Mouse (Mus musculus): ENCODE results near the gene Ilk. TPM values are rescaled to one million over a fixed set of nuclear protein-coding genes. Genes with fewer than 3 reads are reported as not detected.

Ilk gene
- polyA plus RNA-seq (2015; fragmentation: Nextera tagmentation; extraction: Ambion mirVana): 199 and 201 TPM in 2 replicates

DNA sequence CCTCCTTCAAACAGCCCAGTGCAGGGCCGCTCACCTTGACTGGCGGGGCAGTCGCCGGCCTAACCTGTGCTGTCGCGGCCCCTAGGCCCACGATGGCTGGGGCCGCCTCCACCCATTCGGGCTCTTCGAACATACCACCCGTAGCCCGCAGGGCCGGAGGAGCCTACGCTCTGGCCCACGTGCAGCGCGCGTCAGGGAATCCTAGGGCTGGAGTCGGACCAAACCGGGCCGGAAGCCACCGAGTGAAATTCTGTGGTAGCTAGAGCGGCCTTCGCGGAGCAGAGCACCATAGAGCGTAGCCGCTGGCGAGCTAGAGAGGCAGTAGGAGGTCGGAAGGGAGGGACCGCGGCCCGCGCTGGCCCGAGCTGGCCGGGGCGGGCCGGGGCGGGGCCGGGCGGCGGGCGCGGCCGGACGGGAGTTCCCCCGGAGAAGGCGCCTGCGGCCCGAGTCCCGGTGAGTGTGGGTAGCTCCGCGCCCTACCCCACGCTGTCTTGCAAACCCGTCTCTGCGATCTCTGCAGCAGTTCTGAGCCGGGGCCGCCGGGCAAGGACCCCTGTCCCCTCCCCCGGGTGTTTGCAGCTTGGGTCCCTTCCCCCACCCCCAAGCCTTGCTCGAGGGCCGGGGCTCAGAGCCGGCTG is at the start of gene Ilk:
Ilk (plus strand) TSS at position 329 of the 638 bp plus-strand sequence.
- WGBS: under 1% methylated on average over 58 of the region's 62 CpGs
- Histone ChIP-seq H3K4me1 (replicated peaks) (peaks cover 35% of the 10 kb centered on the region), H3K9ac (peak within 1 kb of the TSS; percentile 82)

DNA sequence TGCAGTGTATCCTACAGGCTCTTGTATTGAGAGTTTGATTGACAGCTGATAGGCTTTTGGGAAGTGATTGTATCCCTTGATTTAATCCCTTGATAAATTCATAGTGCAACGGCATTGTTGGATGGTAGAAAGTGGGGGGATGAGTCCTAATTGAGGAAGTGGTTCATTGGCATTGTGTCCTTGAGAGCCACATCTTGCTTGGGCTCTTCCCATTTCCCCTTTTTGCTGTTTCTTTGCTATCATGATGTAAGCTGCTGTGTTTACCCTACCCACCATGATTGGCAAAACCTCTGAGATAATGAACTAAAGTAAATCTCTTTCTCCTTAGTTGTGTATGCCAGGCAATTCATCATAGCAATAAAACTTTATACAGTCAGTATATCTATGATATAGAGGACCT is 45.5 kb upstream of the Ilk start:
- Histone ChIP-seq H3K9ac (no peak overlapping the region), H3K9me3 (no peaks in the 10 kb centered on the region), H3K4me3 (no peak overlapping the region), H3K4me2 (no peak overlapping the region), H3K4me1 (replicated peaks) (no peaks in the 10 kb centered on the region), H3K27ac (replicated peaks) (no peak overlapping the region), H3K36me3 (no peaks in the 10 kb centered on the region), H3K27me3 (no peaks in the 10 kb centered on the region)
- no peak for ATAC-seq (ENCODE audit: low FRiP score, low read depth)
- WGBS: 86% methylated on average over 1 of the region's 1 CpGs

More for the DNA sequence above, at the start of gene Ilk:
- peak within 1 kb of the TSS; percentile 80 for H3K27ac ChIP-seq (replicated peaks)
- peaks cover 44% of the 10 kb centered on the region for H3K36me3 ChIP-seq
- H3K27me3 ChIP-seq: no peaks in the 10 kb centered on the region
- H3K4me2 ChIP-seq: peak within 1 kb of the TSS; percentile 89
- H3K9me3 ChIP-seq: no peaks in the 10 kb centered on the region
- ATAC-seq (ENCODE audit: low FRiP score, low read depth): peak; percentile 97
- peak within 1 kb of the TSS; percentile 73 for H3K4me3 ChIP-seq

DNA sequence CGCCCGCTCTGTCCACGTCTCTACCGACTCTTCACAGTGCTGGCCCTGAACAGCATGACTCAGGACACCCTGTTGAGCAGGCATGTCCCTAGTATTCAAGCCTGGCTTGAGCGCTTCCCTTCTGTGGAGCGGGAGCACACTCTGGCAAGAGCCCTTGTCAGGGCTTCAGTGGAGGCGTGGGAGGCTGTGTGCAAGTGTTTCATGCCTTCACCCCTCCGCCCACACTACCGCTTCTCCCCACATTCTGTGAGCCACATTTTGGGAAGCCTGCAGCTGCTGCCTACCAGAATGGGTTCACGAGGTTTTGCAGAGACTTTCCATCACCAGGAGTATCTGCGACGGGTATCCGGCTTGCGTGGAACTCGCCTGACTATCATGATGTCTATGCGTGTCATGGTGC is 33.2 kb upstream of the Ilk start:
- Histone ChIP-seq H3K27me3 (no peaks in the 10 kb centered on the region), H3K4me3 (no peak overlapping the region), H3K9me3 (no peaks in the 10 kb centered on the region), H3K36me3 (no peaks in the 10 kb centered on the region), H3K9ac (no peak overlapping the region), H3K4me1 (replicated peaks) (no peaks in the 10 kb centered on the region), H3K27ac (replicated peaks) (no peak overlapping the region), H3K4me2 (no peak overlapping the region)
- no peak for ATAC-seq (ENCODE audit: low FRiP score, low read depth)
- 86% methylated on average over 16 of the region's 16 CpGs for WGBS

DNA sequence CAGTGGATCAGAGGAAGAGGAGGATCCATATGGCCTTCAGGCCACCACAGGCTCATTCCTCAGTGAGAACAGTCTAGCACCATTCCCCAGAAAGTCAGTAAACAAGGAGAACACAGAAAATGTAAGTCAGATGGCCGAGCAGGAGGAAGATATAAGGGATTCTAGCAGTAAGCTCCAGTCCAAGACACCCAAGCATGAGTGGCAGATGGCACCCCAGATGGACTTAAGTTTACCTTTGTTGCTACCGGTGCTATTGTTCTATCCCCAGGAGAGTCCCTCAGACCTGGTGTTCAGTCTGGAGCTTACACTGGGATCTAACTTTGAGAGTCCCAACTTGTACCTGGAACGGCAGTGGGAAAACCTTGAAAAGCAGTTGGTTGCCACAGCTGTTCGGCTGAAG is 32.6 kb upstream of the Ilk start:
- Histone ChIP-seq H3K9me3 (no peaks in the 10 kb centered on the region), H3K27me3 (no peaks in the 10 kb centered on the region), H3K4me1 (replicated peaks) (no peaks in the 10 kb centered on the region), H3K9ac (no peak overlapping the region), H3K4me3 (no peak overlapping the region), H3K27ac (replicated peaks) (no peak overlapping the region), H3K36me3 (no peaks in the 10 kb centered on the region), H3K4me2 (no peak overlapping the region)
- ATAC-seq (ENCODE audit: low FRiP score, low read depth): no peak
- 88% methylated on average over 4 of the region's 4 CpGs for WGBS

DNA sequence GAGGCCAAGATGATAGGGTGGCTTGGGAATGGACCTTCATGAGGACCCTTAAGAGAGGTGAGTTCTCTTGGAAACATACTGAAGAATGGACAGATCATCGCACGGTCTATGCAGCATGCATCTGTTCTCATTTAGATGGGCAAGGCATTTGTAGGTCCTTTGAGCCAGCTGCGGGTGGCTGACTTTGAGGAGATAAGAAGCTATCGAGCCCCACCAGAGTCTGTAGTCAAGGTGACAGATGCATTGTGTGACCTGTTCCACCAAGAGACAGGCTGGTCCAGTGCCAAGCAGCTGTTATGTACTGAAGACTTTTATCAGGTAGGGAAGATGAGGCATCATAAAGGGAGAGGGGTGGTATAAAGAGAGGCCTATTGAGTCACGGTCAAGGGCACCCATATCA is 27.7 kb upstream of the Ilk start:
- Histone ChIP-seq H3K9me3 (no peaks in the 10 kb centered on the region), H3K27me3 (no peaks in the 10 kb centered on the region), H3K9ac (no peak overlapping the region), H3K27ac (replicated peaks) (no peak overlapping the region), H3K36me3 (no peaks in the 10 kb centered on the region), H3K4me3 (no peak overlapping the region), H3K4me2 (no peak overlapping the region), H3K4me1 (replicated peaks) (no peaks in the 10 kb centered on the region)
- ATAC-seq (ENCODE audit: low FRiP score, low read depth): no peak
- WGBS: 92% methylated on average over 5 of the region's 5 CpGs

DNA sequence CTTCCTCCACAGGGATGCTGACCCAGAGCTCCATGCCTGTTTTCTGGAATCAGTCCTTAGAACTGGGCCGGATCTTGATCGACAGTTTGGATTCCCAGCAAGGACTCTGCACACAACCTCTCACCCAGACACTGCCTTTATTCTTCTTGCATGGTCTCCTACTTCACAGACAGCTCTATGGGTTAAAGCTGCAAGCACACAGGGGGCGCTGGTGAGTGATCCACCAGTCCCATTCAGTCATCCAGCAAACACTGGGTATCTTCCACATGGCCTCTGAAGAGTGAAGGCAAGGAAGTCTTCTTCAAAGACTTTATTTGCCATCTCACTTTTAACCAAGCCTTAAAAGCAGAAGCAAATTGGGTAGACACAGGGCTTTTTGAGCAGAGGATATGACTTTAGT is 21.0 kb upstream of the Ilk start:
- no peak overlapping the region for H3K4me2 ChIP-seq
- 67% methylated on average over 3 of the region's 3 CpGs for WGBS
- no peak overlapping the region for H3K9ac ChIP-seq
- H3K27me3 ChIP-seq: no peaks in the 10 kb centered on the region
- no peaks in the 10 kb centered on the region for H3K4me1 ChIP-seq (replicated peaks)
- H3K27ac ChIP-seq (replicated peaks): no peak overlapping the region
- ATAC-seq (ENCODE audit: low FRiP score, low read depth): no peak
- H3K4me3 ChIP-seq: no peak overlapping the region
- H3K9me3 ChIP-seq: no peaks in the 10 kb centered on the region
- H3K36me3 ChIP-seq: no peaks in the 10 kb centered on the region

DNA sequence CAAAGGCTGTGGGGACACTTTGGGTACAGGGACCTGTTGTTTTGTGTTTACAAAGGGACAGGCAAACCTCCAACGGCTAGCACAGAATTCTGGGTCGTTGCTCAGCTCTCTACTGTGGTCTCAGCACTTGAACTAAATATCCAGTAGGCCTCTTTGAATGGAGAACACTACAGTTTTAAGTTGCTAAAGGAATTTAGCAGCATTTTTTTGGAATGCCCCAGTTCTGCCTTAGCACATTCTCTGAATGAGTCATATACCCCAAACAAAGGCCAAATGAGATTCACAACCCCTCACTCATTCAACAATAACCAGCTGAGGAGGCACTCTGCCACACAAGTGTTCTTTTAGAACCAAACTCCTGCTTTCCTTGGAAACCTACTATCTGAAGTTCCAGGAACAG is 14.5 kb upstream of the Ilk start:
- H3K9ac ChIP-seq: no peak overlapping the region
- H3K27me3 ChIP-seq: no peaks in the 10 kb centered on the region
- WGBS: 83% methylated on average over 2 of the region's 2 CpGs
- no peak for ATAC-seq (ENCODE audit: low FRiP score, low read depth)
- no peaks in the 10 kb centered on the region for H3K9me3 ChIP-seq
- H3K27ac ChIP-seq (replicated peaks): no peak overlapping the region
- H3K4me1 ChIP-seq (replicated peaks): peaks cover 3% of the 10 kb centered on the region; the same call in 1 of the 2 replicates
- H3K4me2 ChIP-seq: no peak overlapping the region
- no peaks in the 10 kb centered on the region for H3K36me3 ChIP-seq
- H3K4me3 ChIP-seq: no peak overlapping the region

DNA sequence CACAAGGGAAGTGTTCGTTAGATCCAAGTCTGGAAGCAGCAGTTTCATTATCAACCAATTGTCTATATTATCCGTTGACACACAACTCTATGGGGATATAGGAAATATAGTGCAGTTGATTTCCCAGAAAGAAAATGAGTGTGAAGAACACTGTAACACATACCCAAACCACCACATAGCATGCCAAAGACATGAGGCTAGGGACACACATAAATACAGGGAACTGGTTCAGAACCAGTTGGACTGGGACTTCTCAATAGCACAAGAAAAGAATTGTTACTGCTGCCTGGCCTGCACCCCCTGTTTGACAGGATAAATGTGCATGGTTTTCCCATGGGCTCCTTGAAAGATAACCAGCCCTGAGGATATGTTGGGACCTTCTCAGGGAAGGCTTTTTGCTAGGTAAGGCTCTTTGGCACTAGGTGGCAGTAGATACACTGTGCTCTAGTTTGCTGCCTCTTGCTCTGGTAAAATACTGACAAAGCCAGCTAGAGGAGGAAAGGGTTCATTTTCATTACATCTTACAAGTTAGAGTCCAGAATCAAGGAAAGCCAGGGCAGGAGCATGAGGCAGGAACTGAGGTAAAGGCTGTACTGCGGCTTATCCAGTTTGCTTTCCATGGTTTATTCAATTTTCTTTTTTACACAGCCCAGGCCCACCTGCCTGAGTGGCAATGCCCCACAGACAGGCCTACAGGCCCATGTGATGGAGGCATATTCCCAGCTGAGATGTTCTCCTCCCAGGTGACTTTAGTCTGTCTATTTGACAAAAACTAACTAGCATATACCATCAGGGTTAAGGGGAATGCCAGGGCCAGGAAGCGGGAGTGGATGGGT is 10.0 kb upstream of the Ilk start:
- no peaks in the 10 kb centered on the region for H3K27me3 ChIP-seq
- peak; percentile 86 for ATAC-seq (ENCODE audit: low FRiP score, low read depth)
- 80% methylated on average over 4 of the region's 4 CpGs for WGBS
- peaks cover 13% of the 10 kb centered on the region for H3K36me3 ChIP-seq
- H3K4me3 ChIP-seq: no peak overlapping the region
- no peaks in the 10 kb centered on the region for H3K9me3 ChIP-seq
- peaks cover 3% of the 10 kb centered on the region; the same call in 1 of the 2 replicates for H3K4me1 ChIP-seq (replicated peaks)
- 0 out of 2 replicates have a peak overlapping the region, but pooled peaks have one; percentile 19 for H3K27ac ChIP-seq (replicated peaks)
- H3K4me2 ChIP-seq: no peak overlapping the region
- no peak overlapping the region for H3K9ac ChIP-seq

DNA sequence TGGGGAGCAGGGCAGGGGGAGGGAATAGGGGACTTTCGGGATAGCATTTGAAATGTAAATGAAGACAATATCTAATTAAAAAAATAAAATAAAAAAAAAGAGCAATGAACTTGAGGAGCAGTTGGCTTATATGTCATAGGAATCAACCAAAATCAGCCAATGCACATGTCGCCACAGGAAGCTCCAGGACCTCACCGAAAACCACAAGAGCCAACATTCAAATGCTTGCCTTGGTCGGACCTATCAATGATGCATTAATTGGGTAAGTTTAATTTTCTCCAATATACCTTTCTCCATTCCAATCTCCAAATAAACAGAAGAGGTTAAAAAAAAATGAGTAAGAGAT is 9.4 kb upstream of the Ilk start:
- H3K9ac ChIP-seq: no peak overlapping the region
- H3K36me3 ChIP-seq: peaks cover 19% of the 10 kb centered on the region
- peaks cover 3% of the 10 kb centered on the region; the same call in 1 of the 2 replicates for H3K4me1 ChIP-seq (replicated peaks)
- no peaks in the 10 kb centered on the region for H3K27me3 ChIP-seq
- H3K27ac ChIP-seq (replicated peaks): no peak overlapping the region
- no peak for ATAC-seq (ENCODE audit: low FRiP score, low read depth)
- H3K9me3 ChIP-seq: no peaks in the 10 kb centered on the region
- whole genome bisulfite sequencing: 93% methylated on average over 4 of the region's 4 CpGs
- no peak overlapping the region for H3K4me2 ChIP-seq
- H3K4me3 ChIP-seq: no peak overlapping the region

DNA sequence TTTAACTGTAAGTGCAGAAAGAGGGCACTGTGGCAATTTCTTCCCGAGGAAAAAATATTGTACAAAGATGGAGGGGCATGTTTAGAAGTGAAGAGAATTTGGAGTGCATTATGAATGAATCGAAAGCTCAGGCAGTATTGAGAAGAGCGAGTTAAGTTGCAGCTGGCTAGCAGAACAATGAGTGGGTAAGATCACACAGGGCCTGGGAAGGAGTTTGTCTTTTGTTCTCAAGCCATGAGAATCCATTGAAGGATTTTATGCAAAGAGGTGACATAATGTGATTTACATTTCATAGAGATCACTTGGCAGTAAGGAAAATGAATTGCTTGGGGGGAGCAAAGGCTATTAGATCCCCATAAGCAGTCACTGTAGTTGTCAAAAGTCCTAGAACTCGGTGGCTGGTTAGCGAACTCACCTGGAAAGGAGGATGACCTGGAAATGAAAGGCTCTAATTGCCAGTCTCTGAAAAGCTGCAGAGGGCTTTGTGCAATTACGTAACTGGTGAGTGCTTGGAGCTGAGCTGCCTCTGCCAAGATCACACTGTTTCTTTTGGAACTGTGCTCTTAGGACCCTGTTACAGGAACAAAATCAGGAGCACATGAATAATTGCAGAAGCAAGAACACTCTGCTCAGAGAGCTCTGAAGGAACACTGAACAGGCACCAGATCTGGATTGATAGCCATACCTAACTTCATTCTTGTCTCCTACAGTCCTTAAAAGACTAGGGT is 7.5 kb upstream of the Ilk start:
- Histone ChIP-seq H3K36me3 (peaks cover 37% of the 10 kb centered on the region), H3K27ac (replicated peaks) (0 out of 2 replicates have a peak overlapping the region, but pooled peaks have one; percentile 2), H3K4me3 (no peak overlapping the region), H3K4me1 (replicated peaks) (peaks cover 3% of the 10 kb centered on the region; the same call in 1 of the 2 replicates), H3K9ac (no peak overlapping the region), H3K27me3 (no peaks in the 10 kb centered on the region), H3K9me3 (no peaks in the 10 kb centered on the region), H3K4me2 (no peak overlapping the region)
- WGBS: 40% methylated on average over 6 of the region's 6 CpGs
- no peak for ATAC-seq (ENCODE audit: low FRiP score, low read depth)

DNA sequence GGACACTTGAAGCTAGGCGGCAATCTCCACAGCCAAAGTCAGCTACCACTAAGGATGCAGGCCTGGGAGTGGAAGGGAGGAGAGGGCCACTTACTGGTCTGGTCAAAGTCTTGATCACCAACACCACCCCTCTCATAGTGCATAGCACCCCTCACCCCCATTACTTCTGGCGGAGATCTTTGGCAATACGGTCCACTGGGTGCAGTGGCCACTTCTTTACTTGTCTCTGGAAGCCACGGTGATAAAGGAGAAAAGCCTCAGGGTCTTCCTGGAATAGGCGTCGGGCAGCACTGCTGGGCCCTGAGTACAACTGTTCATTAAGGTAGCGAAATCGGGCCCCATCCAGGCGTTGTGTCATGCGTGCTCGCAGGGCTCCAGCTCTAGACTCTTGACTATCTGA is 2.6 kb upstream of the Ilk start:
- Histone ChIP-seq H3K27ac (replicated peaks) (no peak overlapping the region), H3K9ac (no peak overlapping the region), H3K4me2 (no peak overlapping the region), H3K36me3 (peaks cover 45% of the 10 kb centered on the region), H3K4me1 (replicated peaks) (peaks cover 33% of the 10 kb centered on the region), H3K9me3 (no peaks in the 10 kb centered on the region), H3K4me3 (no peak overlapping the region), H3K27me3 (no peaks in the 10 kb centered on the region)
- ATAC-seq (ENCODE audit: low FRiP score, low read depth): no peak
- 97% methylated on average over 11 of the region's 11 CpGs for WGBS

DNA sequence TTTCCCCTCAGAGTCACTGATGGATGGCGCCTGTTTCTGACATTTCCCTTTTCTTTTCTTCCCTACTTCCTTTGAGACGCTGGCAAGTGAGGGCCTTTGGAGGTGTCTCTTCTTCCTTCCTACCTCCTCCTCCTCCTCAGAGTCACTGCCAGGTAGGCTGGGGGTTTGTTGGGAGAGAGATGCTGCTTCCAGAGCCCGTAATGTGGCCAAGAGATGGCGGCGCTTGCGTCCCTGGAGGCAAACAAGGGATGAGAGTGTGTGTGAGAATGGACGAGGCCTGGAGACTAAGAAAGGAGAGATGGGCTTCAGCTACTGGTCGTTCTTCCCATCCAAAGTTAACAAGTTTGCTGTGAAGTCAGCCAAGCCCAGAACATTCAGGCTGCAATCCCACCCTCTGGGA is 1.6 kb upstream of the Ilk start:
- no peak for ATAC-seq (ENCODE audit: low FRiP score, low read depth)
- Histone ChIP-seq H3K4me2 (peak overlapping the region; percentile 89; the same call in 1 of the 2 replicates), H3K4me3 (no peak overlapping the region), H3K4me1 (replicated peaks) (peaks cover 35% of the 10 kb centered on the region), H3K36me3 (peaks cover 38% of the 10 kb centered on the region), H3K9ac (no peak overlapping the region), H3K27me3 (no peaks in the 10 kb centered on the region), H3K9me3 (no peaks in the 10 kb centered on the region), H3K27ac (replicated peaks) (no peak overlapping the region)
- WGBS: 83% methylated on average over 8 of the region's 8 CpGs
